Mouse (Mus musculus) kidney, adult 18-20 months (tissue): Measurements from ENCODE around the gene Cldn11.
"Not testable (repeated sequence)": the region's sequence is repeated elsewhere in the genome, so short reads cannot be mapped to it uniquely, and the experiment has no call there.

Source experiments
- DNase-seq: peaks from one replicate; pipeline ENCODE4 v3.0.0; 2021

The Cldn11 gene

DNA sequence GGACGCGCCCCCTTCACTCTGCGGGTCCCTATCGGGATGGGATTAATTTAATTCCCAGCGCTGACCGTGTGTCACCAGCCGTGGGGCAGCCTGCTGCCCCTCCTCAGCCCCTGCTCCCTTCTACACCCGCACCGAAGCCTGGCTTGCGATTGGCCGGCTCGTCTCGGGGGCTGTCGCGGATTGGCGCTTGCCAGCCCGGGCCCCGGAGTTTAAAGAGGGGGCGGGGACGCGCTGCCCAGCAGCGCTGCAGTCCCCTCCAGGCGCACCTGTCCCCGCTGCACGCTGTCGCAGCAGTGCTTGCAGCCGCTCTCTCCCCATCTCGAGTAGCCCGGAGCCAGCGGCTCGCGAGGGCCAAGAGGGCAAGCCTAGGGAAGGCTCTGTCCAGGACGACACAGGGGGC is at the start of gene Cldn11:
Gene Cldn11, plus strand, starts transcription at position 215 of the 400 bp plus-strand sequence.
- DNase-seq, result peak; percentile 10

DNA sequence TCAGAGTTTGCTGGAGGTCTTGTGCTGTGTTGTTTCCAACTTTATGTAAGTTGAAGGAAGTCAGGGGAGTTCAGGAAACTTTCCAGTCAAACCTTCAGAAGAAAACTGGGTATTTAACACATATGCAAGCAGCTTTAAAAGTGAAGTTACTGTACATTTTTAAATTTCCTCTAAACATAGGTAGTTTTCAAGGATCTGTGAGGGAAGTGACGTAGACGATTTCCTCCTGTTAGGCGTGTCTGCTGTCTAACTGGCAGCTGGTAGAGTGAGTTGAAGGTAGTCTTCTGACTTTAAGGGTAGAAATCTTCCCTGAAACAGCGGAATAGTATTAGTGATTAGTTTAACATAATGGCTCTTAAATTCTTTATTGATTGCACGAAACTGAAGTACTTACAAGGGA is 49.7 kb upstream of the Cldn11 start:
- no peak for DNase-seq

- no peak for DNase-seq
Measured at GRCm38 (mm10) chr3:31100802-31101201, 48.9 kb upstream of the Cldn11 start.

- no peak for DNase-seq
Measured at GRCm38 (mm10) chr3:31104936-31105335, 44.8 kb upstream of the Cldn11 start.

- no peak for DNase-seq
Measured at GRCm38 (mm10) chr3:31106597-31106996, 43.1 kb upstream of the Cldn11 start.

- DNase-seq, result no peak
Measured at GRCm38 (mm10) chr3:31107674-31108073, 42.0 kb upstream of the Cldn11 start.

GRCm38 (mm10) chr3:31109108-31109507 is 40.6 kb upstream of the Cldn11 start:
- DNase-seq, result no peak

DNA sequence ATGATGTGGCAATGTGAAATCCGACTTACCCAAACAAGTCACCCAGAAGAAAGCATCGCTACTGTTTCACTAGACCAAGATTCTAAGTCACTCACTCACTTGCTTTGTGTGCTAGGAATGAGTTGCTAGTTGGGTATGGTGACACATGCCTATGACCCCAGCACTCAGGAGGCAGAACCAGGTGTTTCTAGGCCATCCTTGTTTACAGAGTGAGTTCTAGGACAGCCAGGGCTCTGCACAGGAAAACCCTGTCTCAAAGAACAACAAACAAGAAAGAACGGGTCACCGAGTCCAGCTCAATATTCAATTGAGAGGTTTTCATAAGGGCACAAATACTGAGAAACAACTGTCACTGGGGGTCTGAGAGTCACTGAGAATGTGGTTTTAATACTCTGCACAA is 26.6 kb upstream of the Cldn11 start:
- DNase-seq, result no peak

GRCm38 (mm10) chr3:31126303-31126702 is 23.4 kb upstream of the Cldn11 start:
- no peak for DNase-seq

DNA sequence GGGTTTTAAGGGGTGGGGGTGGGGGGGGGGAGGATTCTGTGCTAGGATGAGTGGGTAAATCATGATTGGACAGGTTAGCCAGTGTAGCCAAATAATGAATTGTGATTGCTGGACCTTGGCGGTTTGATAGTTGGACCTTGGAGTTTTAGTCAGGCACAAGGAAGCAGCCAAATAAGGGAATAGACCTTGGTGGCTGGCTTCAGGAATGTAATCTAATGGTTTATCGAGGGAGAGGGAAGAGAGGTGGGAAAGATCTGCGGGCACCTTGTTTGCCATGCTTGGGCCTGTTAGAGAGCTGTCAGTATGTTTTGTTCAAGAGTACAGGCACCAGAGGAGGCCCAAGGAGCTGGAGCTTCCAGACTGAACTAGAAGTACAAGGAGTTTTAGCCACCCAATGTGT is 22.9 kb upstream of the Cldn11 start:
- peak; percentile 37 for DNase-seq

DNA sequence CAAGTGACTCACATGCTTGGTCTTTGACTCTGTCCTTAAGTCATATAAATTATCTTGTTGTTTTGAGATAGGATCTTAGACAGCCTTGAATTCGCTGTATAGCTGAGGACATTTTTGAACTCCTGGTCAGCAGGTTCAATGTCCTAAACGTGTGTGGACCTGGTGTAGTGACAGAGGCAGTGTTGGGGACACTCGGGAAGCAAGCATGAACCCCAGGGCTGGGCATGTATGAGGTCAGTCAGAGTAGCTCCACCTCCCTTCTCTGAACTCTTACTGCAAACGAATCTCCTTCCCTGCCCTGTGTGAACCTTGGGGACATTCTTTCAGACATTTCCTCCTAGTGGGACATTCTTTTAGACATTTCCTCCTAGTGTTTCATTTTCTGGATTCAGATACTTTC is 20.0 kb upstream of the Cldn11 start:
- no peak for DNase-seq

- no peak for DNase-seq
Measured at GRCm38 (mm10) chr3:31133664-31134063, 16.1 kb upstream of the Cldn11 start.

GRCm38 (mm10) chr3:31134246-31134645 is 15.5 kb upstream of the Cldn11 start:
- no peak for DNase-seq

GRCm38 (mm10) chr3:31134696-31135095 is 15.0 kb upstream of the Cldn11 start:
- no peak for DNase-seq

- not testable (repeated sequence) for DNase-seq
Measured at GRCm38 (mm10) chr3:31136591-31136990, 13.1 kb upstream of the Cldn11 start.

DNA sequence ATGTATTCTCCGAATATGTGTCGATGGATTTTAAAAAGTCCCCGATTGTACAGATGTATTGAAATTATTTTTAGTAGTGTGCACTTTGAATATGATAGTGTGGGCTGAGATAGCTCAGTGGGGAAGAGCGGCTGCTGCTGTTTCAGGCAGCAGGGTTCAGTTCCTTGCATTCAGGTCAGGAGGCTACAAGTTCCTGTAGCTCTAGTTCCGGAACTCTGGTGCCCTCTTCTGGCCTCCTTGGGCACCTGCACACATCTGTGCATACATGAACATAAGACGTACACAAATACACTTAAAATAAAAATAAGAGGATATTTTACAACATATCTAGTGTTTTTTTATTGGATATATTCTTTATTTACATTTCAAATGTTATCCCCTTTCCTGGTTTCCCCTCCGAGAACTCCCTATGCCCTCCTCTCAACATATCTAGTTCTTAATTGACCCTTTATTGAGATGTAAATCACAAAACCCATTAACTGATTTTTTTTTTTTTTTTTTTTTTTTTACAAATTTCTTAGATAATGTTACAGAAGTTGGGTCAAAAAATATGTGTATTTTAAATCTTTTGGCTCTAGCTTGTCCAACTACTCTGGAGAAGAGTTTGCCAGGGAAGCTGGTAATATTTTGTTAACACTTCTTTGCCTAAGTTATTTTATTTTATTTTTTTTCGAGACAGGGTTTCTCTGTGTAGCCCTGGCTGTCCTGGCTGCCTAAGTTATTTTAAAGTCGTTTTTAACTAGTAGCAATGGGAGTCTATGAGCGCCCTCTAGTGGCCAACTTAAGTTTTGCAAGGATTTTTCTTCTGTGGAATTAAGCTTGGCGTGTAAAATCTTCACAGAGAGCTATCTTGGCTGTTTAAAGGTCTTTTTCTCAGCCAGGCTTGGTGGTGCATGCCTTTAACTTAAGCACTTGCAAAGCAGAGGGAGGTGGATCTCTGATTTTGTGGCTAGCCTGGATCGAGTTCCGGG is 11.0 kb upstream of the Cldn11 start:
- DNase-seq, result peak; percentile 66

DNA sequence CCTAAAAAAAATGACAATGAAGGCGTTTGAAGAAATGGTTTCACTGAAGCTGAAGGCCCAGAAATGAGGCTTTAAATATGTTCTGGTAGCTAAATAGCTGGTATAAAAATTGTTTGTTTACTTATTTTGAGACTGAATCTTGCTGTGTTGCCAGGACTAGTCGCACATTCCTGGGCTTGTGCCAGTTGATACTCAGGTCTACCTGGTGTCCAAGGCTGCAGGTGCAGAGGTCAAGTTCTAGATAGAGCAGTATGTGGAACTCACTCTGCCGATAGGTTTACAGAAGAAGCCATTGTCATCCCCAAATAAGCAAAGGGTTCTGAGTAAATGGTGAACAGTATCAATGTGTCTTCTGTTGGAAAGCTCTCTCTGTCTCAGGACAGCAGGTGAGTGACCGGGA is 8.1 kb upstream of the Cldn11 start:
- no peak for DNase-seq

DNA sequence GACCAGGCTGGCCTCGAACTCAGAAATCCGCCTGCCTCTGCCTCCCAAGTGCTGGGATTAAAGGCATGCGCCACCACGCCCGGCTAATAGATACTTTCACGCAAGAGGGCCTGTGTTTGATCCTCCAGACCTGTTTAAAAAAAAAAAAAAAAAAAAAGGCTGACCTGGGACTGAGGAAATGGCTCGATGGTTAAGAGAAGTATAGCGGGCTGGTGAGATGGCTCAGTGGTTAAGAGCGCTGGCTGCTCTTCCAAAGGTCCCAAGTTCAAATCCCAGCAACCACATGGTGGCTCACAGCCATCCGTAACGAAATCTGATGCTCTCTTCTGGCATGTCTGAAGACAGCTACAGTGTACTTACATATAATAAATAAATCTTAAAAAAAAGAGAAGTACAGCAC is 4.5 kb upstream of the Cldn11 start:
- DNase-seq, result not testable (repeated sequence)

GRCm38 (mm10) chr3:31145641-31146290 is 4.0 kb upstream of the Cldn11 start:
- peak; percentile 69 for DNase-seq

DNA sequence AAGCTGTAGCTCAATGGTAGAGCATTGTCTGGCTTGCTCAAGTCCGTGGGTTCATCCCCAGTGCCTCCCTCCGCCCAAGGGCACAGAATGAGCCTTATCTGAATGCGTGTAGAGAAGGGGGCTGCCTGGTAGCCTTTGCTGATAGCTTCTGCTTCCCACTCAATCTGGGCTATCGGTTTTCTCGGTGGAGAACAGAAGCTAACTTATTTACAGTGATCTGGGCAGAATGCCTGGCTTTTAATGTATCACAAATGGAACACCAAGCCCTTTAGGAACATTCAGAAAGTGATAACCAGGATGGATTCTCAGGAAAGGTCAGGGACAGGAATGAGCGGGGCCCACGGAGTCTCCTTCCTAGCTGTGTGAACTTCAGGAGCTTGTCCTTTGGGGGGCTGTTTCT is 1.1 kb upstream of the Cldn11 start:
- no peak for DNase-seq

GRCm38 (mm10) chr3:31152108-31152507 is 2.4 kb downstream of the Cldn11 start:
- no peak for DNase-seq

- no peak for DNase-seq
Measured at GRCm38 (mm10) chr3:31156126-31156525, 6.4 kb downstream of the Cldn11 start.

GRCm38 (mm10) chr3:31157776-31158175 is 8.1 kb downstream of the Cldn11 start:
- no peak for DNase-seq

- no peak for DNase-seq
Measured at GRCm38 (mm10) chr3:31160046-31160445, 10.3 kb downstream of the Cldn11 start.
